ENCODE assay signal across 10 mouse cellular contexts in the genomic region with DNA sequence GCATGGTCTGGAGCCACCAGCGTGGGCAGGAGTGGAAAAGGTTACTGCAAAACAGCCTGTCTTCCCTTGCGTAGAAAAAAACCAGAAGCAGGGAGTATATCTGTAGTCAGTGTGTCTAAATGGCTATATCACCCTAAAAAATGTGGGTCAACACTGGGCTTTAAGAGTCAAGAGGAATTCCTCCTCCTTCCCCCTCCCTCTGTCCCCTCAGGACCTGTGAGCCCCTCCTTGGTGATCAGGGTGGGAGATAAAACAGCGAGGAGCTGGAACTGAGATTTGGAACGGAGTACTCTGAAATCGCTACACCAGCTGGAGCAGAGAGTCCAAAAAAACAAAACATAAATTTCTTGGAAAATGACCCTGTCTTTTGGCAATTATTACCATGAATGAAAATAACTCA. TPM values are rescaled to one million over a fixed set of nuclear protein-coding genes. Genes with fewer than 3 reads are reported as not detected.
DNase-seq lines count a peak whose midpoint lies in the region; ATAC-seq and TF ChIP-seq lines count a peak whose summit lies in the region.
"Had no signal": no experiment of that assay in that cellular context is flagged by ENCODE, and none has a peak within 500 bp of the region (broad histone marks: within the 10 kb centered on the region; RNA-seq: fewer than 3 reads in every experiment).

No protein-coding gene starts in this region.

- peak; percentile 4 for DNase-seq in kidney, adult 9 months
- DNase-seq in kidney, adult 11 months: no peak
- DNase-seq in CH12.LX (ENCODE audit: extremely low read depth): no peak
- peak; percentile 16 to 18 for DNase-seq in adrenal gland, postnatal 36 days
- no peak for DNase-seq in retina, embryonic 14.5 days (ENCODE audit: low spot score)
- DNase-seq: gastrocnemius, postnatal 10 days; layer of hippocampus, adult 9-11 months; liver had no signal

- 34% methylated on average over 5 of the region's 5 CpGs for WGBS in intestine, embryonic 15.5 days
- 84% methylated on average over 5 of the region's 5 CpGs for WGBS in hindbrain, embryonic 13.5 days

- in situ Hi-C loops in CH12.LX (cut with MboI; ENCODE audit: low pct_ligation_motif_present, low pct_unique_long_range_greater_than_20kb, low sequenced_read_pairs): no loop called here

- ATAC-seq in intestine, embryonic 15.5 days: peak; percentile 49
- no peak for ATAC-seq in hindbrain, embryonic 13.5 days (ENCODE audit: low FRiP score)

- TF ChIP-seq EP300 in CH12.LX (IDR thresholded peaks at IDR 0.05; ENCODE audit: low read length): no peak

- no peaks in the 10 kb centered on the region for H3K36me3 ChIP-seq in CH12.LX (replicated peaks in 1 of 2; ENCODE audit: control insufficient read depth in 1 of 2, insufficient read depth in 1 of 2, low read length in 1 of 2)
- H3K36me3 ChIP-seq in intestine, embryonic 15.5 days: no peaks in the 10 kb centered on the region
- no peaks in the 10 kb centered on the region for H3K36me3 ChIP-seq in hindbrain, embryonic 13.5 days

- H3K4me2 ChIP-seq in CH12.LX (ENCODE audit: insufficient read depth, low read depth, poor library complexity, severe bottlenecking): peak overlapping the region; percentile 29
- peak overlapping the region; percentile 27 for H3K4me2 ChIP-seq in intestine, embryonic 15.5 days (replicated peaks)
- no peak overlapping the region for H3K4me2 ChIP-seq in hindbrain, embryonic 13.5 days

- no peaks in the 10 kb centered on the region for H3K79me2 ChIP-seq in CH12.LX (replicated peaks; ENCODE audit: control insufficient read depth, extremely low read depth, insufficient read depth, poor library complexity, severe bottlenecking)

- dilution Hi-C loops in CH12.LX (cut with MboI; ENCODE audit: extremely low pct_ligation_motif_present, extremely low pct_unique_long_range_greater_than_20kb, low sequenced_read_pairs): no loop called here

- no peak overlapping the region for H3K4me3 ChIP-seq in CH12.LX (replicated peaks in 1 of 3; ENCODE audit: low read depth in 2 of 3, low read length in 2 of 3, poor library complexity in 1 of 3)
- H3K4me3 ChIP-seq in intestine, embryonic 15.5 days (replicated peaks): no peak overlapping the region
- no peak overlapping the region for H3K4me3 ChIP-seq in hindbrain, embryonic 13.5 days

- H3K4me1 ChIP-seq in CH12.LX (ENCODE audit: control insufficient read depth in 1 of 2, insufficient read depth in 2 of 2): no peaks in the 10 kb centered on the region
- H3K4me1 ChIP-seq in intestine, embryonic 15.5 days (replicated peaks): peaks cover 7% of the 10 kb centered on the region; the same call in 1 of the 2 replicates
- no peaks in the 10 kb centered on the region for H3K4me1 ChIP-seq in hindbrain, embryonic 13.5 days (replicated peaks)

- no peak overlapping the region for H3K9ac ChIP-seq in CH12.LX (ENCODE audit: insufficient read depth, low read depth)
- no peak overlapping the region for H3K9ac ChIP-seq in intestine, embryonic 15.5 days
- H3K9ac ChIP-seq in hindbrain, embryonic 13.5 days: no peak overlapping the region

- H3K9me3 ChIP-seq in CH12.LX (replicated peaks; ENCODE audit: low read length): no peaks in the 10 kb centered on the region
- H3K9me3 ChIP-seq in intestine, embryonic 15.5 days: no peaks in the 10 kb centered on the region
- no peaks in the 10 kb centered on the region for H3K9me3 ChIP-seq in hindbrain, embryonic 13.5 days

- no peak overlapping the region for H3K27ac ChIP-seq in CH12.LX (ENCODE audit: insufficient read depth, low read depth)
- H3K27ac ChIP-seq in intestine, embryonic 15.5 days: no peak overlapping the region
- no peak overlapping the region for H3K27ac ChIP-seq in hindbrain, embryonic 13.5 days

- TF ChIP-seq POLR2A in CH12.LX (IDR thresholded peaks at IDR 0.05; ENCODE audit: low read depth, low read length): no peak

- no peaks in the 10 kb centered on the region for H3K27me3 ChIP-seq in CH12.LX (replicated peaks)
- no peaks in the 10 kb centered on the region for H3K27me3 ChIP-seq in intestine, embryonic 15.5 days (replicated peaks)
- H3K27me3 ChIP-seq in hindbrain, embryonic 13.5 days: no peaks in the 10 kb centered on the region

- TF ChIP-seq CTCF in CH12.LX (conservative IDR thresholded peaks at IDR 0.05 in 1 of 2, IDR thresholded peaks at IDR 0.05 in 1 of 2; ENCODE audit: low read depth in 2 of 2, low read length in 2 of 2): no peak

- TF ChIP-seq RAD21 in CH12.LX (IDR thresholded peaks at IDR 0.05; ENCODE audit: low read depth, low read length): no peak

TF ChIP-seq in CH12.LX, 34 proteins besides CTCF, POLR2A, EP300 and RAD21:
- TF ChIP-seq KAT2A (IDR thresholded peaks at IDR 0.05; ENCODE audit: insufficient replicate concordance, low read length) (no peak), JUN (IDR thresholded peaks at IDR 0.05; ENCODE audit: insufficient read depth, low read depth, low read length) (no peak), MXI1 (IDR thresholded peaks at IDR 0.05; ENCODE audit: low read depth, low read length) (no peak), GABPA (IDR thresholded peaks at IDR 0.05; ENCODE audit: insufficient replicate concordance, low read depth, low read length) (no peak), UBTF (IDR thresholded peaks at IDR 0.05; ENCODE audit: low read depth, low read length) (no peak), ZNF384 (IDR thresholded peaks at IDR 0.05; ENCODE audit: low read depth, low read length) (no peak), USF2 (conservative IDR thresholded peaks at IDR 0.05; ENCODE audit: low read depth, low read length) (no peak), ZC3H11A (IDR thresholded peaks at IDR 0.05; ENCODE audit: low read depth, low read length) (no peak), MAX (IDR thresholded peaks at IDR 0.05; ENCODE audit: low read length) (no peak), ZMIZ1 (IDR thresholded peaks at IDR 0.05; ENCODE audit: low read depth, low read length) (no peak), SMC3 (IDR thresholded peaks at IDR 0.05; ENCODE audit: low read depth, low read length) (no peak), CHD2 (IDR thresholded peaks at IDR 0.05; ENCODE audit: low read length) (no peak), MAFK (IDR thresholded peaks at IDR 0.05; ENCODE audit: insufficient replicate concordance, low read length) (no peak), JUND (conservative IDR thresholded peaks at IDR 0.05; ENCODE audit: low read depth, low read length) (no peak)

RNA-seq across cellular contexts. Expression of a gene that starts 50.3 kb away (rescaled TPM):
- 8.0 and 10.6 TPM in 2 replicates for total RNA-seq in CH12.LX (2012; rRNA removed)
- 8.0 and 8.8 TPM in 2 replicates for total RNA-seq in CH12.LX (2014; rRNA removed)
- 7.2 and 8.9 TPM in 2 replicates for polyA plus RNA-seq in CH12.LX (2012; ENCODE audit: insufficient read length, low read depth)
- 10 to 100 TPM; 24.0 to 27.9 TPM for total RNA-seq in adrenal gland, postnatal 36 days (2021)
- polyA plus RNA-seq in intestine, embryonic 15.5 days (2015; fragmentation: Nextera tagmentation; extraction: Ambion mirVana): 9.0 and 9.4 TPM in 2 replicates
- polyA plus RNA-seq in hindbrain, embryonic 13.5 days (2015; fragmentation: Nextera tagmentation; extraction: Ambion mirVana): 10.6 and 11.1 TPM in 2 replicates

RNA-seq across cellular contexts. Expression of a gene that starts 56.3 kb away (rescaled TPM):
- 17.2 and 17.5 TPM in 2 replicates for total RNA-seq in CH12.LX (2012; rRNA removed)
- 35.0 and 39.8 TPM in 2 replicates for total RNA-seq in CH12.LX (2014; rRNA removed)
- 17.8 and 20.0 TPM in 2 replicates for polyA plus RNA-seq in CH12.LX (2012; ENCODE audit: insufficient read length, low read depth)
- 10 to 100 TPM; 19.3 to 20.7 TPM for total RNA-seq in adrenal gland, postnatal 36 days (2021)
- 38.1 and 38.9 TPM in 2 replicates for polyA plus RNA-seq in intestine, embryonic 15.5 days (2015; fragmentation: Nextera tagmentation; extraction: Ambion mirVana)
- 35.4 and 37.1 TPM in 2 replicates for polyA plus RNA-seq in hindbrain, embryonic 13.5 days (2015; fragmentation: Nextera tagmentation; extraction: Ambion mirVana)

Comparison
In these comparisons a context has a peak if more than half of its experiments do, and no peak if none do; other contexts are left out.
1. DNase-seq: peak in kidney, adult 9 months (single experiment) and adrenal gland, postnatal 36 days (2 of 2); none in kidney, adult 11 months (single experiment), CH12.LX (single experiment) and retina, embryonic 14.5 days (single experiment).